Mouse (Mus musculus) stomach, postnatal 0 days (tissue): ENCODE results near the gene Usf1. TPM values are rescaled to one million over a fixed set of nuclear protein-coding genes. Genes with fewer than 3 reads are reported as not detected.

ENCODE experiments used
- ATAC-seq: fragments of 200-750 bp; cut with Nextera tagmentation; 2 replicates; pipeline ENCODE4 v1.8.0; 2017; ENCODE audit not compliant: low FRiP score, low TSS enrichment
- DNase-seq: peaks from one replicate; pipeline ENCODE4 v3.0.0-alpha.2; 2016; ENCODE audit warnings: low spot score
- H3K27ac ChIP-seq: fragments of 300-500 bp; sonication (generic); replicated peaks from 2 replicates; pipeline ENCODE4 v1.5.1; 2014; ENCODE audit warnings: mild to moderate bottlenecking, control low read depth
- H3K27me3 ChIP-seq: fragments of 300-500 bp; sonication (generic); 2 replicates; pipeline ENCODE4 v1.6.1; 2014; ENCODE audit warnings: low read length; ENCODE audit not compliant: control insufficient read depth, insufficient read depth
- H3K36me3 ChIP-seq: fragments of 300-500 bp; sonication (generic); 2 replicates; pipeline ENCODE4 v1.6.1; 2014; ENCODE audit warnings: low read length, mixed read lengths; ENCODE audit not compliant: control insufficient read depth, insufficient read depth
- H3K4me1 ChIP-seq: fragments of 300-500 bp; sonication (generic); replicated peaks from 2 replicates; pipeline ENCODE4 v1.6.1; 2014; ENCODE audit warnings: antibody characterized with exemption; ENCODE audit not compliant: control insufficient read depth, insufficient read depth
- H3K4me2 ChIP-seq: fragments of 300-500 bp; sonication (generic); replicated peaks from 2 replicates; pipeline ENCODE4 v1.6.1; 2014; ENCODE audit warnings: low read depth, mild to moderate bottlenecking, control low read depth, moderate library complexity
- H3K4me3 ChIP-seq: fragments of 300-500 bp; sonication (generic); 2 replicates; pipeline ENCODE4 v1.5.1; 2014; ENCODE audit warnings: low read depth, low read length, control low read depth
- H3K9ac ChIP-seq: fragments of 300-500 bp; sonication (generic); 2 replicates; pipeline ENCODE4 v1.6.1; 2014; ENCODE audit warnings: mild to moderate bottlenecking, low read length, control low read depth, mixed read lengths
- H3K9me3 ChIP-seq: fragments of 300-500 bp; sonication (generic); 2 replicates; pipeline ENCODE4 v1.6.1; 2016; ENCODE audit warnings: low read length; ENCODE audit not compliant: control insufficient read depth
- CTCF ChIP-seq: IDR thresholded peaks from 2 replicates; pipeline ENCODE4 v1.5.1; 2016; ENCODE audit warnings: antibody characterized with exemption, low read depth, mild to moderate bottlenecking, moderate library complexity
- EP300 ChIP-seq: optimal IDR thresholded peaks from 2 replicates; pipeline ENCODE3; 2016; ENCODE audit warnings: antibody characterized with exemption
- WGBS: fragments of 180-500 bp; shearing (Covaris S2); extraction: QIAGEN DNeasy Blood & Tissue Kit; methylation state at CpG from one replicate; pipeline ENCODE4 v1.1.7; 2014; 5-methylcytosine and 5-hydroxymethylcytosine counted together
- polyA plus RNA-seq: library from polyadenylated mRNA; unstranded; fragments of >200 nt; fragmentation: Nextera tagmentation; extraction: Ambion mirVana; gene quantifications from 2 replicates; pipeline ENCODE4 v1.2.1, GENCODE M21; 2015

Usf1 gene
- polyA plus RNA-seq, 1 experiment from 2014 or later, result 39.1 TPM

DNA sequence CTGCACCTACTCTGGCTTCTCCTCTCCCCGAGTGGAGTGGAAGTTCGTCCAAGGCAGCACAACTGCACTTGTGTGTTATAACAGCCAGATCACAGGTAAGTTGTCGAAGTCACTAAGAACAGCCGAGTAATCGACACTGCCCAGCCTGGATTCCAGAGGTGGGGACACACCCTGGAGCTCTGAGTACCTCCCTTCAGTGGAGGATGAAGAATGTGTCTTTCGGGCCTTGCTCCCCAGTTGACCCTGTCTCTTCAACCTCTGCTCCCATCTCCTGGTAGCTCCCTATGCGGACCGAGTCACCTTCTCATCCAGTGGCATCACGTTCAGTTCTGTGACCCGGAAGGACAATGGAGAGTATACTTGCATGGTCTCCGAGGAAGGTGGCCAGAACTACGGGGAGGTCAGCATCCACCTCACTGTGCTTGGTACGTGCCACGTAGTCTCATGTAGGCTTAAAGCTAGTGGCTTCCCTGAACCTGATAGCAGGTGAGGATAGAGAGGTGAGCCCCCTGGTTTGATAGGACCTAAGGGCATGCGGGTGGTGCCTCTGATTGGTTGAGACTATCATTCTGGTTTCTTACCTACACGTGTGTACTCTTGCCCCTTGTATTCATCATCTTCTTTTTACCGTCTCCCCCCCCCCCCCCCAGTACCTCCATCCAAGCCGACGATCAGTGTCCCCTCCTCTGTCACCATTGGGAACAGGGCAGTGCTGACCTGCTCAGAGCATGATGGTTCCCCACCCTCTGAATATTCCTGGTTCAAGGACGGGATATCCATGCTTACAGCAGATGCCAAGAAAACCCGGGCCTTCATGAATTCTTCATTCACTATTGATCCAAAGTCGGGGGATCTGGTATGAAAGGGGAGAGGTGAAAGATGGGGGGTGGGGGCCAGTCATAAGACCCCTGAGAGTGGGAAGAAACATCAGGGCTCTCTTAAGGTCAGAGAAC, 49.7 kb downstream of the Usf1 start:
- DNase-seq (no peak), ATAC-seq (no peak; the same call in 1 of the 2 replicates)
- Histone ChIP-seq H3K9me3 (no peaks in the 10 kb centered on the region), H3K27me3 (no peaks in the 10 kb centered on the region), H3K27ac (no peak overlapping the region), H3K4me2 (no peak overlapping the region), H3K36me3 (peaks cover 5% of the 10 kb centered on the region; the same call in 1 of the 2 replicates), H3K4me3 (no peak overlapping the region), H3K4me1 (no peaks in the 10 kb centered on the region), H3K9ac (no peak overlapping the region)
- 87% methylated on average over 22 of the region's 22 CpGs for WGBS
- TF ChIP-seq CTCF (no peak), EP300 (no peak)

DNA sequence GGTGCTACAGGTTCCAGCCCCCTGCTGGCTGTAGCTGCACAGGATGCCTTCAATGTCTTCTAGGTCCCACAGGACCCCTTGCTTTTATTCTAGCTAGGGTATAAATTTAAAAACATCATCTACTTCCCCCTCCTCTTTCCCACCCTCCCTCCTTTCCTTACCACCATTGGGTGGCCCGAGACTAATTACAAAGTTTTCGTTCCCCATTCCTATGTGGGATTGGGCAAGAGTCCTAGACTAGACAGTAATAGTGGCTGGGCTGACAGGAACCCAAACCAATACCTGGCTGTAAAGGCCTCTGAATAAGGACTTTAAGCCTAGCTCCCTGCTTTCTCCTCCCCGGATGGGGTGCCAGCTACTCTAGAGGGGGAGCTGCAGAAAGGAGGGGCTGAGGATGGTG, 52.0 kb downstream of the Usf1 start:
- H3K9ac ChIP-seq, result no peak overlapping the region
- no peaks in the 10 kb centered on the region for H3K9me3 ChIP-seq
- H3K4me2 ChIP-seq, result no peak overlapping the region
- WGBS, result 78% methylated on average over 3 of the region's 3 CpGs
- TF ChIP-seq CTCF (peak; percentile 18; the same call in 1 of the 2 replicates), EP300 (no peak)
- H3K27me3 ChIP-seq, result no peaks in the 10 kb centered on the region
- H3K27ac ChIP-seq, result no peak overlapping the region
- H3K36me3 ChIP-seq, result peaks cover 5% of the 10 kb centered on the region; the same call in 1 of the 2 replicates
- no peaks in the 10 kb centered on the region for H3K4me1 ChIP-seq
- no peak for DNase-seq
- no peak for ATAC-seq
- H3K4me3 ChIP-seq, result no peak overlapping the region

DNA sequence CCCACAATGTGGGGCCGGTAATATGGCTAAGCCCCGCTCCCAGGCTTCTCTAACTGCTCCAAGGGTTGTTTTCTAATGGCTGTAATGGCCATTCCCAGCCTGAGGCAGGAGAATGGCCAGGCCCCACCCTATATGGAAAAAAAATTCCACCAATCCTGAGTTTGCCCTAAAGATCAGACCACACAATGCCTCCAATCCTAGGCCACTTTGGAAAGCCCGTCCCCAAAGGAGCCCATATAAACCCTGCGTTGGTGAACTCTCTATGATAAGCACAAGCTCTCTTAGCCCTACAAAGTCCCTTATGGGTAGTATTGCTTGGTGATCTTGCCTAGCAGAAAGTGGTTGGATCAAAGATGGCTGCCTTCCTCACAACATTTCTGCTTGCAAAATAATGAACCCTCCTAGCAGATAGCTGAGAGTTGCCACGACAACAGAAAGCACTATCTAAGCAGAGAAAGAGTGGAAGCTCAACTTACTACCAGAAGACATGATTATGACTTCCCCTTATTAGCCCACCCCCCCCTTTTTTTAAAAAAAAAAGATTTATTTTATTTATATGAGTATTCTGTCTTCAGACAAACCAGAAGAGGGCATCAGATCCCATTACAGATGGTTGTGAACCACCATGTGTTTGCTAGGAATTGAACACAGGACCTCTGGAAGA, 54.8 kb downstream of the Usf1 start:
- no peak overlapping the region for H3K4me2 ChIP-seq
- no peak overlapping the region for H3K9ac ChIP-seq
- no peaks in the 10 kb centered on the region for H3K27me3 ChIP-seq
- no peak overlapping the region for H3K4me3 ChIP-seq
- no peaks in the 10 kb centered on the region for H3K9me3 ChIP-seq
- H3K27ac ChIP-seq, result no peak overlapping the region
- TF ChIP-seq EP300 (no peak), CTCF (no peak)
- DNase-seq, result no peak
- no peak for ATAC-seq
- 90% methylated on average over 5 of the region's 5 CpGs for WGBS
- no peaks in the 10 kb centered on the region for H3K4me1 ChIP-seq
- peaks cover 5% of the 10 kb centered on the region; the same call in 1 of the 2 replicates for H3K36me3 ChIP-seq

DNA sequence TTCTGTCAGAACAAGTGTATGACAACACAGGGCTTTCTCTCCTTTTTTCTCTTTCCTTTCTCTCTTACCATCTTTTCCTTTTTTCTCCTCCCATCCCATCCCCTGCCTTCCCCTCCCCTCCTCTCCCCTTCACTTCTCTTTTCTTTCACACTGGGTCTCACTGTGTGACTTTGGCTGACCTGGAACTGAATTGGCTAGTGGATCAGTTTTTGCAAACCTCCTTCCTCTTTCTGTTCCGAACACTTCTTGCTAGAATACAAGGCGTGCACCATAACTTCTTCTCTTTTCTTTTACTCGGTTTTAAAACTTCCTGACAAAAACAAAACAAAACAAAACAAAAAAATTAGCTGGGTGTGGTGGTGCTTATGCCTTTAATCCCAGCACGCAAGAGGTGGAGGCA, 55.5 kb downstream of the Usf1 start:
- no peaks in the 10 kb centered on the region for H3K27me3 ChIP-seq
- no peak overlapping the region for H3K4me2 ChIP-seq
- peaks cover 4% of the 10 kb centered on the region; the same call in 1 of the 2 replicates for H3K36me3 ChIP-seq
- WGBS, result 79% methylated on average over 4 of the region's 4 CpGs
- H3K9ac ChIP-seq, result no peak overlapping the region
- H3K27ac ChIP-seq, result no peak overlapping the region
- DNase-seq (no peak), ATAC-seq (no peak)
- no peak overlapping the region for H3K4me3 ChIP-seq
- no peak for TF ChIP-seq EP300
- TF ChIP-seq CTCF, result no peak
- no peaks in the 10 kb centered on the region for H3K4me1 ChIP-seq
- H3K9me3 ChIP-seq, result no peaks in the 10 kb centered on the region

Other genes starting within 250 kb of the Usf1 start
- gene Pcp4l1, start 215.0 kb upstream of the Usf1 start, polyA plus RNA-seq, result 42.2 and 44.5 TPM in 2 replicates
- gene Nr1i3, start 197.3 kb upstream of the Usf1 start, polyA plus RNA-seq, result 0.19 and 0.25 TPM in 2 replicates
- 19.6 and 20.5 TPM in 2 replicates for gene Tomm40l, start 188.8 kb upstream of the Usf1 start, polyA plus RNA-seq
- gene Apoa2, start 186.3 kb upstream of the Usf1 start, polyA plus RNA-seq, result 26.3 and 49.4 TPM in 2 replicates
- gene Fcer1g, start 176.9 kb upstream of the Usf1 start, polyA plus RNA-seq, result 51.3 and 59.4 TPM in 2 replicates
- 3.5 and 3.9 TPM in 2 replicates for gene Adamts4, start 160.9 kb upstream of the Usf1 start, polyA plus RNA-seq
- gene Ndufs2, start 159.9 kb upstream of the Usf1 start, polyA plus RNA-seq, result 210 and 218 TPM in 2 replicates
- gene B4galt3, start 141.0 kb upstream of the Usf1 start, polyA plus RNA-seq, result 32.9 and 34.2 TPM in 2 replicates
- 16.8 and 21.3 TPM in 2 replicates for gene Ppox, start 130.1 kb upstream of the Usf1 start, polyA plus RNA-seq
- 25.0 and 26.4 TPM in 2 replicates for gene Usp21, start 123.3 kb upstream of the Usf1 start, polyA plus RNA-seq
- gene Ufc1, start 116.3 kb upstream of the Usf1 start, polyA plus RNA-seq, result 134 and 135 TPM in 2 replicates
- 32.8 and 36.3 TPM in 2 replicates for gene Dedd, start 82.2 kb upstream of the Usf1 start, polyA plus RNA-seq
- gene Nit1, start 65.7 kb upstream of the Usf1 start, polyA plus RNA-seq, result 41.7 and 41.8 TPM in 2 replicates
- 68.8 and 71.1 TPM in 2 replicates for gene Pfdn2, start 65.6 kb upstream of the Usf1 start, polyA plus RNA-seq
- gene Klhdc9, start 50.5 kb upstream of the Usf1 start, polyA plus RNA-seq, result 0.86 and 1.2 TPM in 2 replicates
- 45.5 and 48.2 TPM in 2 replicates for gene Nectin4, start 41.2 kb upstream of the Usf1 start, polyA plus RNA-seq
- 1.1 and 1.2 TPM in 2 replicates for gene Arhgap30, start 22.4 kb upstream of the Usf1 start, polyA plus RNA-seq
- 3.7 and 3.8 TPM in 2 replicates for gene Tstd1, start 7.6 kb downstream of the Usf1 start, polyA plus RNA-seq
- 95.8 and 113 TPM in 2 replicates for gene F11r, start 26.2 kb downstream of the Usf1 start, polyA plus RNA-seq
- 11.1 and 11.2 TPM in 2 replicates for gene Alyref2, start 92.2 kb downstream of the Usf1 start, polyA plus RNA-seq
- gene Itln1, start 124.0 kb downstream of the Usf1 start, polyA plus RNA-seq, result 0.25 and 0.33 TPM in 2 replicates
- 0.21 and 0.33 TPM in 2 replicates for gene Cd244a, start 147.9 kb downstream of the Usf1 start, polyA plus RNA-seq
- gene Ly9, start 196.1 kb downstream of the Usf1 start, polyA plus RNA-seq, result 0.13 and 0.18 TPM in 2 replicates
- 0.05 and 0.38 TPM in 2 replicates for gene Slamf7, start 241.7 kb downstream of the Usf1 start, polyA plus RNA-seq